Mouse (Mus musculus): ENCODE results near the gene Castor1.

DNA sequence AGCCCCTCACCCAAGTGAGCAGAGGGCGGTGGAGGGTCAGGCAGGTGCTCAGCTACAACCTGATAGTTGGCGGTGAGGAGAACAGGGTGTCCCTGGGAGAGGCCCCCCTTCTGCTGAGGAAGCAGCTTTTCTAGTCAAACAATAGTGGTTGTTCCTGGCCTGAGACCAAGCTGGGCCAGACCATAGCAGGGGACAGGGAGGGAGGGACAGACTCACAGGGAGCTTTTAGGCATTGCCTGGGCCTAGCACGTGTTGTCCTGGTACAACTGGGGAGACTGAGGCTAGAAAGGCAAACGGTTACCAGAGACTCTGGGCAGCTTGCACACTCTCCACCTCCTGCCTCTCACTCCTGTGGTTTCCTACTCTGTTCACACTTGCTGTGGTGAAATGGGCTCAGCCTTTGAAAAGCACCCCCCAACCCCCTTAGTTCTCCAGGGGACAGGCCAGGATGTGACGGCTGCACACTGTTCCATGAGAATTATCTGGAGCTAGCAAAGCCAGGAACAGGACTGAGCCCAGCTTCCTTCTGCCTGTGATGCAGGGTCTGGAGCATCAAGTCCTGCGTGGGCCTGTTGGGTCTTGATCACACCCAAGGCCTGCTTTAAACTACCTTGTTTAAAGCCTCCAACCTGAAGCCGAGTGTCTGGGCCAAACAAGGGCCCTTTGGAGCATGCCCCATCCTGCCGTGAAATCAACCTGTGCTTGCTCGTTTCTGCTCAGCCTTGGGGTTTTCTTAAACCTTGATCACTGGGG is 1.6 kb upstream of the Castor1 start:
- no peak for TF ChIP-seq CTCF (conservative IDR thresholded peaks at IDR 0.05; ENCODE audit: insufficient read depth, insufficient read length, low read depth, low read length)
- TF ChIP-seq POLR2A (IDR thresholded peaks at IDR 0.05; ENCODE audit: low read depth, low read length) = no peak
